Mouse (Mus musculus): ENCODE data around the gene Lrmp. TPM values are rescaled to one million over a fixed set of nuclear protein-coding genes. Genes with fewer than 3 reads are reported as not detected.

Gene Lrmp
- total RNA-seq, 2 experiments from 2014 or later, result 1.7 to 2.1 TPM

- intact Hi-C loops (cut with DNase I), result no loop called here
- no peak for DNase-seq
Measured at GRCm38 (mm10) chr6:145100923-145101322, 14.5 kb upstream of the Lrmp start.

GRCm38 (mm10) chr6:145104241-145104939 lies 11.1 kb upstream of the Lrmp start:
- DNase-seq, result peak; percentile 26 to 32
- intact Hi-C loops (cut with DNase I), result no loop called here

GRCm38 (mm10) chr6:145105439-145105838 lies 10.0 kb upstream of the Lrmp start:
- intact Hi-C loops (cut with DNase I), result no loop called here
- DNase-seq, result no peak

- DNase-seq, result no peak
- intact Hi-C loops (cut with DNase I), result no loop called here
Measured at GRCm38 (mm10) chr6:145106163-145106842, 9.2 kb upstream of the Lrmp start.

- intact Hi-C loops (cut with DNase I), result no loop called here
- DNase-seq, result no peak
Measured at GRCm38 (mm10) chr6:145110786-145111185, 4.7 kb upstream of the Lrmp start.

GRCm38 (mm10) chr6:145112865-145113264 lies 2.6 kb upstream of the Lrmp start:
- DNase-seq, result no peak
- intact Hi-C loops (cut with DNase I), result no loop called here

- DNase-seq, result no peak
Measured at GRCm38 (mm10) chr6:145114561-145114960, 892 bp upstream of the Lrmp start.

GRCm38 (mm10) chr6:145116098-145116672 lies 732 bp downstream of the Lrmp start:
- no peak for DNase-seq
- intact Hi-C loops (cut with DNase I), result no loop called here

More at GRCm38 (mm10) chr6:145114561-145114960, 892 bp upstream of the Lrmp start:
- intact Hi-C loops (cut with DNase I), result no loop called here

GRCm38 (mm10) chr6:145120086-145120485 lies 4.6 kb downstream of the Lrmp start:
- intact Hi-C loops (cut with DNase I), result no loop called here

GRCm38 (mm10) chr6:145120787-145121589 lies 5.5 kb downstream of the Lrmp start:
- intact Hi-C loops (cut with DNase I), result no loop called here

More at GRCm38 (mm10) chr6:145120086-145120485, 4.6 kb downstream of the Lrmp start:
- peak in 1 of 2 experiments; percentile 24 for DNase-seq

GRCm38 (mm10) chr6:145121590-145122420 lies 6.4 kb downstream of the Lrmp start:
- peak; percentile 31 to 34 for DNase-seq
- intact Hi-C loops (cut with DNase I), result no loop called here

More at GRCm38 (mm10) chr6:145120787-145121589, 5.5 kb downstream of the Lrmp start:
- DNase-seq, result peak; percentile 49 to 52

- intact Hi-C loops (cut with DNase I), result no loop called here
- DNase-seq, result peak; percentile 20
Measured at GRCm38 (mm10) chr6:145122423-145123059, 7.1 kb downstream of the Lrmp start.

GRCm38 (mm10) chr6:145123136-145124060 lies 7.9 kb downstream of the Lrmp start:
- DNase-seq, result no peak
- intact Hi-C loops (cut with DNase I), result no loop called here

GRCm38 (mm10) chr6:145124621-145125020 lies 9.2 kb downstream of the Lrmp start:
- intact Hi-C loops (cut with DNase I), result no loop called here
- no peak for DNase-seq

GRCm38 (mm10) chr6:145125591-145126113 lies 10.2 kb downstream of the Lrmp start:
- intact Hi-C loops (cut with DNase I), result no loop called here
- peak; percentile 71 to 76 for DNase-seq

- no peak for DNase-seq
- intact Hi-C loops (cut with DNase I), result no loop called here
Measured at GRCm38 (mm10) chr6:145127652-145128051, 12.2 kb downstream of the Lrmp start.

GRCm38 (mm10) chr6:145129563-145129962 lies 14.1 kb downstream of the Lrmp start:
- intact Hi-C loops (cut with DNase I), result no loop called here
- DNase-seq, result no peak

GRCm38 (mm10) chr6:145131991-145132390 lies 16.5 kb downstream of the Lrmp start:
- intact Hi-C loops (cut with DNase I), result no loop called here
- DNase-seq, result no peak

All from heart, postnatal 10 days (tissue).